Mouse (Mus musculus): Measurements from ENCODE around the gene Aqr. TPM values are rescaled to one million over a fixed set of nuclear protein-coding genes. Genes with fewer than 3 reads are reported as not detected.

The Aqr gene
- polyA plus RNA-seq, 1 experiment from 2014 or later: 63.2 TPM

DNA sequence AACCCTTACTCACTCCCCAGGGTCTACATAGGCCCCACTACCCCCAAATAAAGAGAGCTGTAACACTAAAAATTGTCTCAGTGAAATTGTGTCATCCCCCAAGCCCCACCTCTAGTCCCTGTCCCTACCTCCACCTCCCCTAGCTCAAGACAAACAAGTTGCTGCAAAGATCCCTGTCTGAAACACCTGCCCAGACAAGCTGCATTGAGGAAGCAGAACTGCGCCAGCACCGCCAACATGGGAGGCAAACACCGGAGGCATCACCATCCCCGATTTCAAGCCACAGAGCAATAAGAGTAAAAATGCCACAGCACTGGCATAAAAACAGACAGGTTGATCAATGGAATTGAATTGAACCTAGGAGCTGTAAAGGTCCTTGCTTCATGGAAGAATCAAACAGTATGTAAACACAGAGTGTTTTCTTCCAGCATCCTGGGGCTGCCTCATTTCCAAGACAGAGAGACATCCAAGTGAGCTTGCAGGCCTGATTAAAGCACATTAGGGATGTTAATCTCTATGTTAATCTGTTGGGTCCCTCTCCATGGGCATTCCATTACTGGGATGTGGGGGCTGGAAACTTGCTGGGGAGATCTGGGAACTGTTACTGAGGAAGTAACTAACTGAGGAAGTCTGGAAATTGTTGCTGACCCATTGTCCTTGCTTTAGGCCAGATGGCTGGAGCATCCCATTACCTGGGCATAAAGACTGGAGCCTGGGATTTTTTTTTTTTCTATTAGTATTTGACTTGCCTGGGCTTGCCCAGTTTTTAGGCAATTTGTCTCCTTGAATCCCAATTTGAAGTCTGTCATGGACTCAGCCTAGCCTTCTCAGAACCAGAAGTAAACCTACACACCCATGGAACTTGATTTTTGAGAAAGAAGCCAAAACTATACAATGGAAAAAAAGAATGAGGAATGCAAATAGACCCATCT lies 8.8 kb downstream of the Aqr start:
- H3K36me3 ChIP-seq (ENCODE audit: control insufficient read depth, insufficient read depth, low read length): no peaks in the 10 kb centered on the region
- 43% methylated on average over 4 of the region's 4 CpGs for WGBS
- H3K27ac ChIP-seq (ENCODE audit: low read depth, low read length): no peak overlapping the region
- H3K4me3 ChIP-seq (ENCODE audit: low read depth, low read length): no peak overlapping the region
- H3K27me3 ChIP-seq (ENCODE audit: control insufficient read depth, insufficient read depth, low read length): no peaks in the 10 kb centered on the region
- no peak for DNase-seq (ENCODE audit: low spot score)
- ATAC-seq (ENCODE audit: low FRiP score): no peak
- H3K9me3 ChIP-seq (ENCODE audit: control insufficient read depth, low read length): no peaks in the 10 kb centered on the region
- H3K4me2 ChIP-seq (replicated peaks; ENCODE audit: low read depth, low read length): no peak overlapping the region
- H3K4me1 ChIP-seq (replicated peaks; ENCODE audit: control insufficient read depth, insufficient read depth, low read length): no peaks in the 10 kb centered on the region
- H3K9ac ChIP-seq (ENCODE audit: low read depth, low read length): no peak overlapping the region

DNA sequence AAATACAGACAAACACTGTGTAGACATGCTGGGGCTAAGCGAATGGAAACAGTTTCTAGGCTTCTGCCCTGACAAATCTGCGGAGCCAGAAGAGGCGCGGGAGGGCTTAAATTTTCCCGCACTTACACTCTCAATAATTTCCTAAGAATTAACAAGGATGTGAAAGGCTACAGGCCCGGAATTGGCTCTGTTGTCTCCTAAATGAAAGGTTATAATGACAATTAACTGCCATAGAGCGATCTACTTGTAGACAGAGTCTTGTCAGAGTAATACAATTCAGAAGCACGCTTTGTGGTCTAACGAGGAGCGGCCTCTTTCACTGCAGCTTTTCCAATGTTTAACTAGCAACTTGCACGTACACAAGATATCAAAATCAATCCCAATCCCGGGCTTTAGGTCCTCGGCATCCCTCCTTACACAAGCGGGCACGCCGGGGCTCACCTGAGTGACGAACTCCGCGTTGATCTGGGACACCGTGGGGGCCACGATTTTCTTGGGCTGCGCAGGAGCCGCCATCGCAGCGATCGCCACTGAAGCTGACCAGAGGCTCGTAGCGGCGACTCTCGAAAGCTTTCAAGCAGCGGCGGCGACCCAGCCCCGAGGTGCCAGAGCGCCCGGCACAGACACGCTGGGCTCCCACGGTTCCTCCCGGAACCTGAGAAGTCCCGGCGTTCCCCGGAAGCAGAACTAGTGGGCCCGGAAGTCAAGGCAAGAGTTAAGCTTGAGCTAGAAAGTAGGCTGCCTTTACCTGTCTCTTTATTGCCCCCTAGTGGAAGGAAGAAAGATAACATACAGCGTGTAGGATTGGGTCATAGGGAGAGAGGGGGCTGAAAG lies 12.0 kb downstream of the Aqr start:
- under 1% methylated on average over 44 of the region's 44 CpGs for WGBS
- Histone ChIP-seq H3K4me1 (replicated peaks; ENCODE audit: control insufficient read depth, insufficient read depth, low read length) (no peaks in the 10 kb centered on the region), H3K9me3 (ENCODE audit: control insufficient read depth, low read length) (no peaks in the 10 kb centered on the region), H3K36me3 (ENCODE audit: control insufficient read depth, insufficient read depth, low read length) (no peaks in the 10 kb centered on the region), H3K9ac (ENCODE audit: low read depth, low read length) (peak overlapping the region; percentile 85), H3K27ac (ENCODE audit: low read depth, low read length) (no peak overlapping the region), H3K27me3 (ENCODE audit: control insufficient read depth, insufficient read depth, low read length) (no peaks in the 10 kb centered on the region), H3K4me3 (ENCODE audit: low read depth, low read length) (peak overlapping the region; percentile 92), H3K4me2 (replicated peaks; ENCODE audit: low read depth, low read length) (peak overlapping the region; percentile 72)
- DNase-seq (ENCODE audit: low spot score) (peak; percentile 80), ATAC-seq (ENCODE audit: low FRiP score) (peak; percentile 93)

- H3K9me3 ChIP-seq (ENCODE audit: control insufficient read depth, low read length): no peaks in the 10 kb centered on the region
- no peak overlapping the region for H3K27ac ChIP-seq (ENCODE audit: low read depth, low read length)
- no peak overlapping the region for H3K9ac ChIP-seq (ENCODE audit: low read depth, low read length)
- H3K4me3 ChIP-seq (ENCODE audit: low read depth, low read length): no peak overlapping the region
- ATAC-seq (ENCODE audit: low FRiP score) (no peak), DNase-seq (ENCODE audit: low spot score) (no peak)
- H3K4me2 ChIP-seq (replicated peaks; ENCODE audit: low read depth, low read length): no peak overlapping the region
- no peaks in the 10 kb centered on the region for H3K36me3 ChIP-seq (ENCODE audit: control insufficient read depth, insufficient read depth, low read length)
- no peaks in the 10 kb centered on the region for H3K4me1 ChIP-seq (replicated peaks; ENCODE audit: control insufficient read depth, insufficient read depth, low read length)
- H3K27me3 ChIP-seq (ENCODE audit: control insufficient read depth, insufficient read depth, low read length): no peaks in the 10 kb centered on the region
These were observed 13.6 kb downstream of the Aqr start for GRCm38 (mm10) chr2:114173248-114173647.

GRCm38 (mm10) chr2:114167837-114168236 lies 19.0 kb downstream of the Aqr start:
- no peak overlapping the region for H3K4me2 ChIP-seq (replicated peaks; ENCODE audit: low read depth, low read length)
- 0 out of 2 replicates have a peak, but pooled peaks cover 2% of the 10 kb centered on the region for H3K36me3 ChIP-seq (ENCODE audit: control insufficient read depth, insufficient read depth, low read length)

DNA sequence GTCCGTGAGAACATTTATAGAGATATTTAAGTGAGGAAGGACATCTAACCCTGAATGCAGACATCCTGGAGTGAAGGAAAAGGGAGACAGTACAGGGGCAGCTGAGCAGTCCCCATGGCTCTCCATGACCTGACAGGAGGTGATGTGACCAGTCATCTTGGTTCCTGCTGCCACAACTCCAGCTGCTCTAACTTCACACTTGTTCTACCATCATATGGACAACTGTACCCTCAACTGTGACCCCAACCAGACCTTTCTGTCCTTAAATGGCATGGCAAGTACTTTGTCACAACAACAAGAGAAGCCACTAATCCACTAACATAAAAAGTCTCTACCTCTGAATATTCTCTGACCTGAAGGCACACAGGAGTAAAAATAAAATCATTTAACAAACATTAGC lies 24.8 kb downstream of the Aqr start:
- ATAC-seq (ENCODE audit: low FRiP score): no peak
- Histone ChIP-seq H3K4me2 (replicated peaks; ENCODE audit: low read depth, low read length) (no peak overlapping the region), H3K27ac (ENCODE audit: low read depth, low read length) (no peak overlapping the region), H3K36me3 (ENCODE audit: control insufficient read depth, insufficient read depth, low read length) (0 out of 2 replicates have a peak, but pooled peaks cover 4% of the 10 kb centered on the region), H3K27me3 (ENCODE audit: control insufficient read depth, insufficient read depth, low read length) (no peaks in the 10 kb centered on the region), H3K9ac (ENCODE audit: low read depth, low read length) (no peak overlapping the region), H3K4me3 (ENCODE audit: low read depth, low read length) (no peak overlapping the region), H3K4me1 (replicated peaks; ENCODE audit: control insufficient read depth, insufficient read depth, low read length) (no peaks in the 10 kb centered on the region), H3K9me3 (ENCODE audit: control insufficient read depth, low read length) (no peaks in the 10 kb centered on the region)
- no peak for DNase-seq (ENCODE audit: low spot score)
- 88% methylated on average over 1 of the region's 1 CpGs for WGBS

More at GRCm38 (mm10) chr2:114167837-114168236, 19.0 kb downstream of the Aqr start:
- no peak overlapping the region for H3K4me3 ChIP-seq (ENCODE audit: low read depth, low read length)
- no peak for ATAC-seq (ENCODE audit: low FRiP score)
- H3K27ac ChIP-seq (ENCODE audit: low read depth, low read length): no peak overlapping the region
- no peak for DNase-seq (ENCODE audit: low spot score)
- no peaks in the 10 kb centered on the region for H3K9me3 ChIP-seq (ENCODE audit: control insufficient read depth, low read length)
- H3K27me3 ChIP-seq (ENCODE audit: control insufficient read depth, insufficient read depth, low read length): no peaks in the 10 kb centered on the region
- H3K4me1 ChIP-seq (replicated peaks; ENCODE audit: control insufficient read depth, insufficient read depth, low read length): no peaks in the 10 kb centered on the region
- no peak overlapping the region for H3K9ac ChIP-seq (ENCODE audit: low read depth, low read length)

GRCm38 (mm10) chr2:114157345-114157744 lies 29.5 kb downstream of the Aqr start:
- no peak overlapping the region for H3K4me3 ChIP-seq (ENCODE audit: low read depth, low read length)
- no peaks in the 10 kb centered on the region for H3K4me1 ChIP-seq (replicated peaks; ENCODE audit: control insufficient read depth, insufficient read depth, low read length)
- H3K36me3 ChIP-seq (ENCODE audit: control insufficient read depth, insufficient read depth, low read length): peaks cover 8% of the 10 kb centered on the region
- H3K4me2 ChIP-seq (replicated peaks; ENCODE audit: low read depth, low read length): no peak overlapping the region
- H3K9me3 ChIP-seq (ENCODE audit: control insufficient read depth, low read length): no peaks in the 10 kb centered on the region
- WGBS: 96% methylated on average over 4 of the region's 4 CpGs
- H3K27me3 ChIP-seq (ENCODE audit: control insufficient read depth, insufficient read depth, low read length): no peaks in the 10 kb centered on the region
- ATAC-seq (ENCODE audit: low FRiP score): no peak
- H3K27ac ChIP-seq (ENCODE audit: low read depth, low read length): no peak overlapping the region
- DNase-seq (ENCODE audit: low spot score): no peak
- H3K9ac ChIP-seq (ENCODE audit: low read depth, low read length): no peak overlapping the region

- no peak overlapping the region for H3K9ac ChIP-seq (ENCODE audit: low read depth, low read length)
- peaks cover 8% of the 10 kb centered on the region for H3K36me3 ChIP-seq (ENCODE audit: control insufficient read depth, insufficient read depth, low read length)
- H3K27me3 ChIP-seq (ENCODE audit: control insufficient read depth, insufficient read depth, low read length): no peaks in the 10 kb centered on the region
- no peak overlapping the region for H3K4me3 ChIP-seq (ENCODE audit: low read depth, low read length)
- WGBS: 88% methylated on average over 1 of the region's 1 CpGs
- no peak overlapping the region for H3K4me2 ChIP-seq (replicated peaks; ENCODE audit: low read depth, low read length)
- no peak overlapping the region for H3K27ac ChIP-seq (ENCODE audit: low read depth, low read length)
- no peaks in the 10 kb centered on the region for H3K9me3 ChIP-seq (ENCODE audit: control insufficient read depth, low read length)
- DNase-seq (ENCODE audit: low spot score) (no peak), ATAC-seq (ENCODE audit: low FRiP score) (no peak)
- no peaks in the 10 kb centered on the region for H3K4me1 ChIP-seq (replicated peaks; ENCODE audit: control insufficient read depth, insufficient read depth, low read length)
These were observed 30.2 kb downstream of the Aqr start for GRCm38 (mm10) chr2:114156639-114157038.

GRCm38 (mm10) chr2:114153247-114153646 lies 33.6 kb downstream of the Aqr start:
- no peaks in the 10 kb centered on the region for H3K4me1 ChIP-seq (replicated peaks; ENCODE audit: control insufficient read depth, insufficient read depth, low read length)
- 95% methylated on average over 6 of the region's 6 CpGs for WGBS
- ATAC-seq (ENCODE audit: low FRiP score): no peak

More at GRCm38 (mm10) chr2:114153247-114153646, 33.6 kb downstream of the Aqr start:
- Histone ChIP-seq H3K9ac (ENCODE audit: low read depth, low read length) (no peak overlapping the region), H3K27me3 (ENCODE audit: control insufficient read depth, insufficient read depth, low read length) (no peaks in the 10 kb centered on the region), H3K36me3 (ENCODE audit: control insufficient read depth, insufficient read depth, low read length) (peaks cover 12% of the 10 kb centered on the region), H3K4me3 (ENCODE audit: low read depth, low read length) (no peak overlapping the region), H3K9me3 (ENCODE audit: control insufficient read depth, low read length) (no peaks in the 10 kb centered on the region), H3K4me2 (replicated peaks; ENCODE audit: low read depth, low read length) (no peak overlapping the region), H3K27ac (ENCODE audit: low read depth, low read length) (no peak overlapping the region)
- no peak for DNase-seq (ENCODE audit: low spot score)

Data from hindbrain, embryonic 11.5 days (tissue).